Comparison of ENCODE assay signal across 21 mouse cellular contexts in genomic region chr3:137242877-137243276, GRCm38 (mm10).
DNase-seq lines count a peak whose midpoint lies in the region; ATAC-seq and TF ChIP-seq lines count a peak whose summit lies in the region.
"Had no signal": no experiment of that assay in that cellular context is flagged by ENCODE, and none has a peak within 500 bp of the region (broad histone marks: within the 10 kb centered on the region; RNA-seq: fewer than 3 reads in every experiment).

No protein-coding gene starts in this region.

- no peak overlapping the region for H3K9ac ChIP-seq in kidney, postnatal 0 days (ENCODE audit: low read depth, low read length)
- H3K9ac ChIP-seq: embryonic facial prominence, embryonic 12.5 days; forebrain, postnatal 0 days; heart, embryonic 13.5 days; limb, embryonic 13.5 days; liver, embryonic 14.5 days had no signal

- H3K27ac ChIP-seq in heart, embryonic 10.5 days = no peak overlapping the region
- H3K27ac ChIP-seq in layer of hippocampus, adult 2 months = 0 out of 2 replicates have a peak overlapping the region, but pooled peaks have one; percentile 43
- H3K27ac ChIP-seq in kidney, postnatal 0 days = no peak overlapping the region
- H3K27ac ChIP-seq in midbrain, embryonic 10.5 days (replicated peaks) = no peak overlapping the region
- H3K27ac ChIP-seq: embryonic facial prominence, embryonic 12.5 days; limb, embryonic 13.5 days; liver, embryonic 14.5 days had no signal

- no peaks in the 10 kb centered on the region for H3K9me3 ChIP-seq in heart, embryonic 10.5 days
- no peaks in the 10 kb centered on the region for H3K9me3 ChIP-seq in kidney, postnatal 0 days (replicated peaks; ENCODE audit: low read length)
- H3K9me3 ChIP-seq in midbrain, embryonic 10.5 days (replicated peaks) = no peaks in the 10 kb centered on the region
- H3K9me3 ChIP-seq: embryonic facial prominence, embryonic 12.5 days; G1E; heart, embryonic 13.5 days; limb, embryonic 13.5 days; megakaryocyte, embryonic 14.5 days had no signal

- no peak for TF ChIP-seq CTCF in layer of hippocampus, adult 2 months (conservative IDR thresholded peaks at IDR 0.05)
- TF ChIP-seq CTCF in kidney, postnatal 0 days (IDR thresholded peaks at IDR 0.05; ENCODE audit: low read depth) = no peak

- no peaks in the 10 kb centered on the region for H3K27me3 ChIP-seq in heart, embryonic 10.5 days (ENCODE audit: insufficient read depth, poor library complexity, severe bottlenecking)
- no peaks in the 10 kb centered on the region for H3K27me3 ChIP-seq in kidney, postnatal 0 days (ENCODE audit: insufficient read depth, low read length)
- no peaks in the 10 kb centered on the region for H3K27me3 ChIP-seq in midbrain, embryonic 10.5 days (ENCODE audit: low read depth, poor library complexity, severe bottlenecking)
- H3K27me3 ChIP-seq: embryonic facial prominence, embryonic 12.5 days; heart, embryonic 13.5 days; limb, embryonic 13.5 days; megakaryocyte, embryonic 14.5 days had no signal

- no peaks in the 10 kb centered on the region for H3K4me1 ChIP-seq in heart, embryonic 10.5 days
- no peaks in the 10 kb centered on the region for H3K4me1 ChIP-seq in kidney, postnatal 0 days (replicated peaks; ENCODE audit: insufficient read depth, low read length)
- H3K4me1 ChIP-seq in midbrain, embryonic 10.5 days = 0 out of 2 replicates have a peak, but pooled peaks cover 6% of the 10 kb centered on the region
- H3K4me1 ChIP-seq: embryonic facial prominence, embryonic 12.5 days; limb, embryonic 13.5 days had no signal

- WGBS in heart, embryonic 10.5 days = 28% methylated on average over 1 of the region's 1 CpGs
- WGBS in kidney, postnatal 0 days = 33% methylated on average over 1 of the region's 1 CpGs
- WGBS in midbrain, embryonic 10.5 days = 67% methylated on average over 1 of the region's 1 CpGs

- H3K4me3 ChIP-seq in heart, embryonic 10.5 days = no peak overlapping the region
- H3K4me3 ChIP-seq in layer of hippocampus, adult 2 months = no peak overlapping the region
- H3K4me3 ChIP-seq in kidney, postnatal 0 days (replicated peaks; ENCODE audit: low read depth, low read length) = no peak overlapping the region
- H3K4me3 ChIP-seq in midbrain, embryonic 10.5 days = no peak overlapping the region
- H3K4me3 ChIP-seq: embryonic facial prominence, embryonic 12.5 days; heart, embryonic 13.5 days; limb, embryonic 13.5 days; megakaryocyte, embryonic 14.5 days had no signal

- ATAC-seq in kidney, postnatal 0 days (replicated peaks; ENCODE audit: low FRiP score, low read depth) = no peak
- ATAC-seq: CD4-positive, CD25-positive, alpha-beta regulatory T cell, adult 4 months; forebrain, postnatal 0 days; midbrain, embryonic 16.5 days had no signal

- no peak overlapping the region for H3K4me2 ChIP-seq in kidney, postnatal 0 days (ENCODE audit: low read length)
- H3K4me2 ChIP-seq: embryonic facial prominence, embryonic 12.5 days; heart, embryonic 13.5 days; limb, embryonic 13.5 days had no signal

- H3K36me3 ChIP-seq in heart, embryonic 10.5 days = no peaks in the 10 kb centered on the region
- no peaks in the 10 kb centered on the region for H3K36me3 ChIP-seq in kidney, postnatal 0 days (ENCODE audit: insufficient read depth, low read length)
- H3K36me3 ChIP-seq in midbrain, embryonic 10.5 days = no peaks in the 10 kb centered on the region
- H3K36me3 ChIP-seq: embryonic facial prominence, embryonic 12.5 days; G1E; heart, embryonic 13.5 days; limb, embryonic 13.5 days had no signal

- DNase-seq in heart, adult 8-10 months (ENCODE audit: low spot score) = peak; percentile 58
- no peak for DNase-seq in heart, embryonic 10.5 days (ENCODE audit: low spot score)
- no peak for DNase-seq in layer of hippocampus, adult 2 months (ENCODE audit: low spot score in 2 of 2)
- no peak for DNase-seq in layer of hippocampus, postnatal 14 days (ENCODE audit: low spot score in 2 of 2)
- DNase-seq in Muller cell, postnatal 12 days (ENCODE audit: inconsistent ontology term) = peak; percentile 15
- peak; percentile 43 for DNase-seq in kidney, postnatal 0 days (ENCODE audit: low spot score)
- no peak for DNase-seq in midbrain, embryonic 10.5 days (ENCODE audit: low spot score)
- DNase-seq: adrenal gland, postnatal 25 days; cerebellum, adult 9-10 months; forebrain, postnatal 0 days; retina, postnatal 1 day; right cerebral cortex, postnatal 4 days; thymus, postnatal 25 days had no signal

Comparison
In these comparisons a context has a peak if more than half of its experiments do, and no peak if none do; other contexts are left out.
1. DNase-seq: peak in heart, adult 8-10 months (single experiment), Muller cell, postnatal 12 days (single experiment) and kidney, postnatal 0 days (single experiment); none in heart, embryonic 10.5 days (single experiment), layer of hippocampus, adult 2 months (0 of 2), layer of hippocampus, postnatal 14 days (0 of 2) and midbrain, embryonic 10.5 days (single experiment).